Comparison of ENCODE assay signal across 8 mouse cellular contexts in genomic region chr16:78199252-78199651, GRCm38 (mm10).
DNase-seq lines count a peak whose midpoint lies in the region; ATAC-seq and TF ChIP-seq lines count a peak whose summit lies in the region.

No protein-coding gene starts in this region.

- TF ChIP-seq CTCF in forebrain, postnatal 0 days (IDR thresholded peaks at IDR 0.05; ENCODE audit: low read depth), result no peak
- TF ChIP-seq CTCF in stomach, postnatal 0 days (IDR thresholded peaks at IDR 0.05; ENCODE audit: low read depth), result no peak

- DNase-seq in forebrain, postnatal 0 days, result no peak
- DNase-seq in neural tube, embryonic 10.5 days (ENCODE audit: extremely low spot score, low spot score), result no peak
- peak; percentile 14 for DNase-seq in stomach, postnatal 0 days (ENCODE audit: low spot score)
- no peak for DNase-seq in adrenal gland, adult (ENCODE audit: inconsistent age in 2 of 2, low spot score in 1 of 2)

- H3K4me2 ChIP-seq in forebrain, postnatal 0 days (ENCODE audit: low read depth), result peak overlapping the region; percentile 6; the same call in 1 of the 2 replicates
- H3K4me2 ChIP-seq in forebrain, embryonic 12.5 days, result no peak overlapping the region
- no peak overlapping the region for H3K4me2 ChIP-seq in intestine, embryonic 15.5 days (replicated peaks)
- no peak overlapping the region for H3K4me2 ChIP-seq in intestine, embryonic 16.5 days (ENCODE audit: low read depth, low read length)
- peak overlapping the region; percentile 26; the same call in 1 of the 2 replicates for H3K4me2 ChIP-seq in neural tube, embryonic 15.5 days
- peak overlapping the region; percentile 39; the same call in 1 of the 2 replicates for H3K4me2 ChIP-seq in stomach, postnatal 0 days (replicated peaks; ENCODE audit: low read depth)

- WGBS in forebrain, postnatal 0 days, result 78% methylated on average over 10 of the region's 10 CpGs
- WGBS in forebrain, embryonic 12.5 days, result 85% methylated on average over 10 of the region's 10 CpGs
- WGBS in intestine, embryonic 15.5 days, result 80% methylated on average over 10 of the region's 10 CpGs
- 81% methylated on average over 10 of the region's 10 CpGs for WGBS in intestine, embryonic 16.5 days
- WGBS in neural tube, embryonic 15.5 days, result 85% methylated on average over 10 of the region's 10 CpGs
- WGBS in stomach, postnatal 0 days, result 70% methylated on average over 10 of the region's 10 CpGs

- ATAC-seq in forebrain, postnatal 0 days, result no peak
- no peak for ATAC-seq in forebrain, embryonic 12.5 days (ENCODE audit: low FRiP score)
- ATAC-seq in intestine, embryonic 15.5 days, result 0 out of 2 replicates have a peak, but pooled peaks have one; percentile 24
- no peak for ATAC-seq in intestine, embryonic 16.5 days
- ATAC-seq in neural tube, embryonic 15.5 days (ENCODE audit: low FRiP score), result no peak
- no peak for ATAC-seq in stomach, postnatal 0 days (ENCODE audit: low FRiP score, low TSS enrichment)

- H3K27me3 ChIP-seq in forebrain, postnatal 0 days (ENCODE audit: insufficient read depth, low read length), result no peaks in the 10 kb centered on the region
- no peaks in the 10 kb centered on the region for H3K27me3 ChIP-seq in forebrain, embryonic 12.5 days
- H3K27me3 ChIP-seq in intestine, embryonic 15.5 days (replicated peaks), result no peaks in the 10 kb centered on the region
- no peaks in the 10 kb centered on the region for H3K27me3 ChIP-seq in intestine, embryonic 16.5 days (replicated peaks; ENCODE audit: control insufficient read depth, insufficient read depth, low read length)
- H3K27me3 ChIP-seq in neural tube, embryonic 15.5 days (replicated peaks), result no peaks in the 10 kb centered on the region
- H3K27me3 ChIP-seq in stomach, postnatal 0 days (ENCODE audit: control insufficient read depth, insufficient read depth, low read length), result no peaks in the 10 kb centered on the region

- no peaks in the 10 kb centered on the region for H3K9me3 ChIP-seq in forebrain, postnatal 0 days (ENCODE audit: low read length)
- no peaks in the 10 kb centered on the region for H3K9me3 ChIP-seq in forebrain, embryonic 12.5 days
- no peaks in the 10 kb centered on the region for H3K9me3 ChIP-seq in intestine, embryonic 15.5 days
- no peaks in the 10 kb centered on the region for H3K9me3 ChIP-seq in intestine, embryonic 16.5 days (ENCODE audit: control insufficient read depth, low read length)
- no peaks in the 10 kb centered on the region for H3K9me3 ChIP-seq in neural tube, embryonic 15.5 days (replicated peaks)
- no peaks in the 10 kb centered on the region for H3K9me3 ChIP-seq in stomach, postnatal 0 days (ENCODE audit: control insufficient read depth, low read length)

- no peaks in the 10 kb centered on the region for H3K36me3 ChIP-seq in forebrain, postnatal 0 days (ENCODE audit: insufficient read depth)
- no peaks in the 10 kb centered on the region for H3K36me3 ChIP-seq in forebrain, embryonic 12.5 days (replicated peaks)
- no peaks in the 10 kb centered on the region for H3K36me3 ChIP-seq in intestine, embryonic 15.5 days
- no peaks in the 10 kb centered on the region for H3K36me3 ChIP-seq in intestine, embryonic 16.5 days (ENCODE audit: control insufficient read depth, insufficient read depth, low read length)
- no peaks in the 10 kb centered on the region for H3K36me3 ChIP-seq in neural tube, embryonic 15.5 days
- H3K36me3 ChIP-seq in stomach, postnatal 0 days (ENCODE audit: control insufficient read depth, insufficient read depth, low read length), result no peaks in the 10 kb centered on the region

- no peak overlapping the region for H3K9ac ChIP-seq in forebrain, postnatal 0 days
- no peak overlapping the region for H3K9ac ChIP-seq in forebrain, embryonic 12.5 days
- H3K9ac ChIP-seq in intestine, embryonic 15.5 days, result no peak overlapping the region
- no peak overlapping the region for H3K9ac ChIP-seq in intestine, embryonic 16.5 days (ENCODE audit: low read depth, low read length)
- H3K9ac ChIP-seq in neural tube, embryonic 15.5 days (replicated peaks), result no peak overlapping the region
- H3K9ac ChIP-seq in stomach, postnatal 0 days (ENCODE audit: low read length), result no peak overlapping the region

- H3K27ac ChIP-seq in forebrain, postnatal 0 days (ENCODE audit: low read depth, low read length), result no peak overlapping the region
- no peak overlapping the region for H3K27ac ChIP-seq in forebrain, embryonic 12.5 days
- no peak overlapping the region for H3K27ac ChIP-seq in intestine, embryonic 15.5 days
- no peak overlapping the region for H3K27ac ChIP-seq in intestine, embryonic 16.5 days (ENCODE audit: low read length)
- H3K27ac ChIP-seq in neural tube, embryonic 15.5 days (replicated peaks), result no peak overlapping the region
- no peak overlapping the region for H3K27ac ChIP-seq in stomach, postnatal 0 days (replicated peaks)

- no peak overlapping the region for H3K4me3 ChIP-seq in forebrain, postnatal 0 days (ENCODE audit: low read depth, low read length)
- H3K4me3 ChIP-seq in forebrain, embryonic 12.5 days (replicated peaks), result no peak overlapping the region
- no peak overlapping the region for H3K4me3 ChIP-seq in intestine, embryonic 15.5 days (replicated peaks)
- no peak overlapping the region for H3K4me3 ChIP-seq in intestine, embryonic 16.5 days (ENCODE audit: low read length)
- H3K4me3 ChIP-seq in neural tube, embryonic 15.5 days (replicated peaks), result no peak overlapping the region
- no peak overlapping the region for H3K4me3 ChIP-seq in stomach, postnatal 0 days (ENCODE audit: low read depth, low read length)

- TF ChIP-seq EP300 in stomach, postnatal 0 days (optimal IDR thresholded peaks at IDR 0.05), result no peak

- H3K4me1 ChIP-seq in forebrain, postnatal 0 days (ENCODE audit: insufficient read depth), result no peaks in the 10 kb centered on the region
- H3K4me1 ChIP-seq in forebrain, embryonic 12.5 days, result no peaks in the 10 kb centered on the region
- H3K4me1 ChIP-seq in intestine, embryonic 15.5 days (replicated peaks), result no peaks in the 10 kb centered on the region
- no peaks in the 10 kb centered on the region for H3K4me1 ChIP-seq in intestine, embryonic 16.5 days (ENCODE audit: control insufficient read depth, insufficient read depth, low read length)
- no peaks in the 10 kb centered on the region for H3K4me1 ChIP-seq in neural tube, embryonic 15.5 days
- H3K4me1 ChIP-seq in stomach, postnatal 0 days (replicated peaks; ENCODE audit: control insufficient read depth, insufficient read depth), result no peaks in the 10 kb centered on the region

Comparison
In these comparisons a context has a peak if more than half of its experiments do, and no peak if none do; other contexts are left out.
1. H3K4me2 ChIP-seq: peak in forebrain, postnatal 0 days (single experiment), neural tube, embryonic 15.5 days (single experiment) and stomach, postnatal 0 days (single experiment); none in forebrain, embryonic 12.5 days (single experiment), intestine, embryonic 15.5 days (single experiment) and intestine, embryonic 16.5 days (single experiment).